In genomic region chr15:31563577-31564546, GRCm38 (mm10) we compare ENCODE assay signal across 9 mouse cellular contexts. TPM values are rescaled to one million over a fixed set of nuclear protein-coding genes. Genes with fewer than 3 reads are reported as not detected.
A peak's percentile ranks its signal among the peaks of the same experiment; 100 is the strongest.
DNase-seq lines count a peak whose midpoint lies in the region; ATAC-seq lines count a peak whose summit lies in the region.
"Had no signal": no experiment of that assay in that cellular context is flagged by ENCODE, and none has a peak within 500 bp of the region (broad histone marks: within the 10 kb centered on the region; RNA-seq: fewer than 3 reads in every experiment).

No protein-coding gene starts in this region.

- H3K36me3 ChIP-seq in embryonic facial prominence, embryonic 13.5 days: no peaks in the 10 kb centered on the region
- H3K36me3 ChIP-seq in liver, embryonic 16.5 days (ENCODE audit: control insufficient read depth, insufficient read depth): no peaks in the 10 kb centered on the region

- H3K27ac ChIP-seq in embryonic facial prominence, embryonic 13.5 days: no peak overlapping the region
- H3K27ac ChIP-seq in liver, embryonic 16.5 days (ENCODE audit: low read length): peak overlapping the region; percentile 16; the same call in 1 of the 2 replicates
- H3K27ac ChIP-seq: heart, adult 2 months had no signal

- no peak overlapping the region for H3K4me3 ChIP-seq in embryonic facial prominence, embryonic 13.5 days
- H3K4me3 ChIP-seq in liver, embryonic 16.5 days (ENCODE audit: low read depth, low read length): no peak overlapping the region
- H3K4me3 ChIP-seq: heart, adult 2 months; myocyte had no signal

- H3K4me1 ChIP-seq in embryonic facial prominence, embryonic 13.5 days: peaks cover 12% of the 10 kb centered on the region
- H3K4me1 ChIP-seq in liver, embryonic 16.5 days (ENCODE audit: control insufficient read depth, low read depth, low read length): peaks cover 3% of the 10 kb centered on the region; the same call in 1 of the 2 replicates

- no peaks in the 10 kb centered on the region for H3K9me3 ChIP-seq in embryonic facial prominence, embryonic 13.5 days
- H3K9me3 ChIP-seq in liver, embryonic 16.5 days (replicated peaks; ENCODE audit: control insufficient read depth, low read length): no peaks in the 10 kb centered on the region

- ATAC-seq in embryonic facial prominence, embryonic 13.5 days (ENCODE audit: insufficient number of reproducible peaks, insufficient read depth, low FRiP score, low TSS enrichment, low read depth): no peak
- 0 out of 2 replicates have a peak, but pooled peaks have one; percentile 10 for ATAC-seq in liver, embryonic 16.5 days (ENCODE audit: low read depth)

- DNase-seq in ovary, adult 18-20 months (ENCODE audit: low spot score): peak; percentile 50
- no peak for DNase-seq in ovary, postnatal 14 days (ENCODE audit: low spot score)
- no peak for DNase-seq in thymus, postnatal 0 days (ENCODE audit: low spot score)
- DNase-seq in frontal cortex, postnatal 36 days (ENCODE audit: low spot score in 2 of 2): no peak
- no peak for DNase-seq in layer of hippocampus, adult 9-10 months (ENCODE audit: low spot score)
- DNase-seq: heart, adult 2 months had no signal

- 0 out of 2 replicates have a peak overlapping the region, but pooled peaks have one; percentile 16 for H3K9ac ChIP-seq in embryonic facial prominence, embryonic 13.5 days
- H3K9ac ChIP-seq in liver, embryonic 16.5 days (ENCODE audit: low read depth, low read length): no peak overlapping the region

- H3K4me2 ChIP-seq in embryonic facial prominence, embryonic 13.5 days: peak overlapping the region; percentile 29
- H3K4me2 ChIP-seq in liver, embryonic 16.5 days (ENCODE audit: low read depth, low read length): peak overlapping the region; percentile 33; the same call in 1 of the 2 replicates

- 43% methylated on average over 19 of the region's 19 CpGs for WGBS in embryonic facial prominence, embryonic 13.5 days
- WGBS in liver, embryonic 16.5 days (ENCODE audit: insufficient replicate concordance): 56% methylated on average over 19 of the region's 19 CpGs

- H3K27me3 ChIP-seq in embryonic facial prominence, embryonic 13.5 days: no peaks in the 10 kb centered on the region
- H3K27me3 ChIP-seq in liver, embryonic 16.5 days (ENCODE audit: control insufficient read depth, insufficient read depth, low read depth, low read length): no peaks in the 10 kb centered on the region

RNA-seq across cellular contexts. Expression of gene Cmbl, which starts 1.3 kb away (rescaled TPM):
- polyA plus RNA-seq in embryonic facial prominence, embryonic 13.5 days (2015; fragmentation: Nextera tagmentation; extraction: Ambion mirVana): 2.4 and 2.7 TPM in 2 replicates
- polyA plus RNA-seq in liver, embryonic 16.5 days (2015; fragmentation: Nextera tagmentation; extraction: Ambion mirVana): 12.7 and 16.4 TPM in 2 replicates
- 2.8 and 3.0 TPM in 2 replicates for polyA plus RNA-seq in thymus, postnatal 0 days (2015; fragmentation: Nextera tagmentation; extraction: Ambion mirVana)

RNA-seq across cellular contexts. Expression of gene March6, which starts 33.0 kb away (rescaled TPM):
- polyA plus RNA-seq in embryonic facial prominence, embryonic 13.5 days (2015; fragmentation: Nextera tagmentation; extraction: Ambion mirVana): 29.1 and 33.0 TPM in 2 replicates
- 15.8 TPM in 2 replicates for polyA plus RNA-seq in liver, embryonic 16.5 days (2015; fragmentation: Nextera tagmentation; extraction: Ambion mirVana)
- 19.6 and 20.7 TPM in 2 replicates for polyA plus RNA-seq in thymus, postnatal 0 days (2015; fragmentation: Nextera tagmentation; extraction: Ambion mirVana)

RNA-seq across cellular contexts. Expression of gene Cct5, which starts 37.7 kb away (rescaled TPM):
- 537 and 566 TPM in 2 replicates for polyA plus RNA-seq in embryonic facial prominence, embryonic 13.5 days (2015; fragmentation: Nextera tagmentation; extraction: Ambion mirVana)
- polyA plus RNA-seq in liver, embryonic 16.5 days (2015; fragmentation: Nextera tagmentation; extraction: Ambion mirVana): 229 and 244 TPM in 2 replicates
- polyA plus RNA-seq in thymus, postnatal 0 days (2015; fragmentation: Nextera tagmentation; extraction: Ambion mirVana): 463 and 505 TPM in 2 replicates

RNA-seq across cellular contexts. Expression of gene Fam173b, which starts 37.8 kb away (rescaled TPM):
- 12.4 and 12.8 TPM in 2 replicates for polyA plus RNA-seq in embryonic facial prominence, embryonic 13.5 days (2015; fragmentation: Nextera tagmentation; extraction: Ambion mirVana)
- 7.1 TPM in 2 replicates for polyA plus RNA-seq in liver, embryonic 16.5 days (2015; fragmentation: Nextera tagmentation; extraction: Ambion mirVana)
- polyA plus RNA-seq in thymus, postnatal 0 days (2015; fragmentation: Nextera tagmentation; extraction: Ambion mirVana): 14.9 TPM in 2 replicates
